Mouse (Mus musculus) lung, postnatal 36 days (tissue): ENCODE data around the gene Tex2.
A peak's percentile ranks its signal among the peaks of the same experiment; 100 is the strongest.
"Not testable (repeated sequence)": the region's sequence is repeated elsewhere in the genome, so short reads cannot be mapped to it uniquely, and the experiment has no call there.

ENCODE experiments used
- DNase-seq: peaks from one replicate; pipeline ENCODE4 v3.0.0; 2022; ENCODE audit warnings: mixed read lengths

Gene Tex2

DNA sequence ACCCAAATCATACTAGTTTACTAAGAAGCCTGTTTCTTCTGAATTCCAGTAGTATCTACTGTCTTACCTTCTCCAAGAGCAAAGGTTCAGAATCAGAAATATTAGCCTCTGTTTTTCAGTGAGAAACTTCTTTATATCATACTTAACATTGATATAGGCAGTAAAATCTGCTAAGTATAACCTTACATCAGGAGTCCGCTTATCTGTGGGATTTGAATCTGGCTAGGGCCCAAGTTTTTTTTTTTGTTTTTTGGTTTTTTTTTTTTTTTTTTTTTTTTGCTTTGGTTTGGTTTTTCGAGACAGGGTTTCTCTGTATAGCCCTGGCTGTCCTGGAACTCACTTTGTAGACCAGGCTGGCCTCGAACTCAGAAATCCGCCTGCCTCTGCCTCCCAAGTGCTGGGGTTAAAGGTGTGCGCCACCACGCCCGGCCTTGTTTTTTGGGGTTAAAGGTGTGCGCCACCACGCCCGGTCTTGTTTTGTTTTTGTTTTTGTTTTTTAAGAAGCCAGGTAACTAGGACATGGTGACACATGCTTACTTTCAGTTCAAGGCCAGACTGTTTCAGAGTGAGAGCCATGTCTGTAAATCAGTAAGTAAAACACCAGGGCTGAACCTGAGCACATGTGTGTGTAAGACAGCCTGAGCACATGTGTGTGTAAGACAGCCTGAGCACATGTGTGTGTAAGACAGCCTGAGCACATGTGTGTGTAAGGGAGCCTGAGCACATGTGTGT is 35.4 kb downstream of the Tex2 start:
- not testable (repeated sequence) for DNase-seq

GRCm38 (mm10) chr11:106574456-106574855 is 38.8 kb downstream of the Tex2 start:
- no peak for DNase-seq

DNA sequence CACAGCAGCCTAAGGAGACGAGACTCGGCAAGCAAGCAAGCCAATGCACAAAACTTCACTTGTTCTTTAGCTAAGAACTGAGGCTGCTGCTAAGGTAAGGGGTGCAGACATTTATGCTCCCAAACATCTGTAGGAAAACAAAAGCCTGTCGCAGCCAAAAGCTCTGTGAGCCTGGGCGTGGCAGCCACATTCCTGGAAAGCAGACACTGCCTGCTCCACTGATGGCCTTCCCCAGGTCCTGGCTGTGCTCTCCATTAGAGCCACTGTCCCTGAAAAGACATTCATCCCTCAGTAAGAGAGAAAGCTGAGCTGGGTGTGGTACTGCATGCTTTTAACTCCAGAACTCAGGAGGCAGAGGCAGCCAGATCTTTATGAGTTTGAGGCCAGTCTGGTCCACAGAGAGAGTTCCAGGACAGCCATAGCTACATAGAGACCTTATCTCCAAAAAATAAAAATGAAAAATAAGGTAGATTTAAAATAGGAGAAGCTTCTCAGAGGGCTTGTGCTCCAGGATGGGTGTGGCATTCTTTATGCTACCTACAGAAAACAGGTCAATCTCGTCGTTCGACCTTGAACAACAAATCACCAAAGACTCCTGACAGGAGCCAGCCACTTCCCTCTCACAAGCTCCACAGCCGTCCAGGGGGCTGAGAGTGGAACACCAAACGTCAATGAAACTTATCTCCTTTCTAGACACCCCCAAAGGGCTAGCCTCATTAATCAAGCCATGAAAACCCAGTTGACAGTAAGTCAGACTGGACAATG is 39.6 kb downstream of the Tex2 start:
- DNase-seq: no peak

DNA sequence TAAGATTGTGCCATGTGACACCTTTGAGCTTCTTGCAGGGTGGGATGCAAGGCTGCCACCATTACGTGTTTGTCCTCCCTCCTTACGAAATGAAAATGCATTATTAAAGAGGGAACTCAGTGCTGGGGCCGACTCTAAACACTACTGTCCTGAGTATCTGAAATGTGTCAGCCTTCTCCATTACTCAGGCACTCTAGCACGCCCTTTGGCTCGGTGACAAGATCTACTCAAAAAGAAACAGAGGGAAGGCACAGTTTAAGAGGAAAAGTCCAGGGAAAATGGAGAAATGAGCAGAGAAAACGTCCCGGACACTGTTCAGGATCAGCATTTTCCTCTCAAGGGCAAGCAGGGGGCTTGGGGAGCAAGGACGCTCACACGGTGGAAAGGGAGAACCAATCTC is 40.3 kb downstream of the Tex2 start:
- DNase-seq: peak; percentile 72

GRCm38 (mm10) chr11:106572020-106572782 is 41.0 kb downstream of the Tex2 start:
- peak; percentile 37 for DNase-seq

DNA sequence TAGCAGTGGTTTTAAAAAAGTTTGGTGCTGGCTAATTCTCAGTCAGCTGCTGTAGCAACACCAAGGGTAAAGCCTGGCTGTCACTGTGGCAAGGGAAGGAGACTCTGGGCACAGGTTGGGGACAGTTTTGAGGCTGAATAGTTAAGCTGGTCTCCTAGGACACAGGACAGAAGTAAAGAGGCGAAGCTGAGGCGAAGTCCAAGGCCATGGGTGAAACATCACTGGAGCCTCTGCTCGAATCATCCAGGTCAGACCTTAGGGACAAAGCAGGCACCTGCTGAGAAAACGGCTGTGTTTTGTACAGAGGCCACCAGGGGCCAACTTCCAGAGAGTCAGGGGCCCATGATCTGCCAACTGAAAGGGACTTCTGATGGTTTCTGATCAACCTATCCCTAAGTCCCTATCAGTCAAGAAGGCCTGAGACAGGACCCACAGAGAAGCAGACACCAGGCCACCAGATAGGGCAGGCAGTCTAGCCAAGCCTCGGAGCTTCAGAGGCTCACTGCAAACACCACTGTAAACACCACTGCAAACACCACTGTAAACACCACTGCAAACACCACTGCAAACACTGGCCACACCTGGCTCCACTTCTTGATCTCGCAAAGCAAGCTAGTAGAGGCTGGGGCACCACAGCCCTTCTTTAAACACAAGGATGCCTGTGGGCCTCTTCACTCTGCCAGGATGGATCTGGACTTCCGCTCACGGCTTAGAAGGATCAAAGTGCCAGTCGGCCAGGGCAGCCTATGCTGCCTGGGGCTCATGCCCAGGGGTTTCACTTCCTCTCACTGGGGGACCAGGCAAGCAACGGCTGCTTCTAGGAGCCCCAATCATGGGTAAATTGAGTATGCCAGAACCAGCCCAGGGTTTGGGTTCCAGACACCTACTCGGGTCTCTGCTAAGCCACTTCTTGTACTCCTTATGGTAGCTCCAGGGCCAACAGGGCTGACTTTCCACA is 41.9 kb downstream of the Tex2 start:
- DNase-seq: no peak

DNA sequence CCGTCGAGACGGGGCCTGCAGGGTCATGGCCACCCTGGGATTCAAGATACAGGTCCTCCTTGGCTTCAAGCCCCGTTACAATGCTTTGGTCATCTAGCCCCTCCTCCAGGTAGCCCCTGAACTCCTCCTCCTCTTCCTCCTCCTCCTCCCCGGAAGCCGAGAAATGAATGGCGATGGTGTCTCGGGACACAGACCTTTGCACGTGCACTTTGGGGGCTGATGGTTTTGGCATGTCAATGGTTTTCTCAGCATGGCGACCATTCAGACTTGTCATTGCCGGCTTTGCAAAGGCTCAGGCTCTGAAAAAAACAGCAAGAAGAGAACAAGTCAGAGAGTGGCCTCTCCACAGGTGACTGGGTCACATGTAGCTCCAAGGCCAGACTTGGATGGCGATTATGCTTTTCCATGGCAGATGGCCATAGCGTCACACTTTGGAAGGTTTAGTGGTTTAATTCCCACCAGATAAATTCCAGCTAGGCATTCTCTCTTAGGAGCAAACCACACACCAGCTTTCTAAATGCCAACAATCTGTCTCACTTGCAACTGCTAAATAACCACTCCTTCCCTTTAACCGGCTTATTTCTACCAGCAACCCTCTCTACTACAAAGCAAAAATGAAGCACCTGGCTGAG is 44.8 kb downstream of the Tex2 start:
- no peak for DNase-seq

DNA sequence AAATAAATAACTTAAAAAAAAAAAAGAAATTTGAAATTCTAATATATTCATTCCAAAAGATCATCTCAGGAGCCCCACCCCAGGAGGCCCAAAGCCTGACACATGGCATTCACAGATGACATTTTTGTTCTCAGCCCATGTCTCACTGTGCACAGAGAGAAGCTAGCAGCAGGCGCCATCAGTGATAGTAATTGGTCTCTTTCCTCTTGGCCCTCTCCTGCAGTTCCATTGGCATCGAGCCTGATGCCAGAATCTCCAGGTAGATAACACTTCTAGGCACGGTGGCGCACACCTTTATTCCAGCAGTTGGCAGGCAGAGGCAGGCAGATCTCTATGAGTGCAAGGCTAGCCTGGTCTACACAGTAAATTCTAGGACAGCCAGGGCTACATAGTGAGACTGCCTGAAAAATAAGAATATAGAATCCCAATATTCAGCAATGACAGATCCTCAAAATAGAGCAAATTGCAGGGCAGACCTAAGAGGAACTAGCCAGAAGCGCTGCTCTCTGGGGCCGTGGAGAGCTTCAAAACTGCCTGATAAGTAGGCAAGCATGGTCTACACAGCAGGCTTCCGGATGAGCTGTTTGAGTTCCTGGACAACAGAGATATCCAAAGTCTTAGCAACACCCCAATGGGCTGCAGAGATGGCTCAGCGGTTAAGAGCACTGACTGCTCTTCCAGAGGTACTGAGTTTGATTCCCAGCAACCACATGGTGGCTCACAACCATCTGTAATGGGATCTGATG is 47.0 kb downstream of the Tex2 start:
- DNase-seq: no peak

DNA sequence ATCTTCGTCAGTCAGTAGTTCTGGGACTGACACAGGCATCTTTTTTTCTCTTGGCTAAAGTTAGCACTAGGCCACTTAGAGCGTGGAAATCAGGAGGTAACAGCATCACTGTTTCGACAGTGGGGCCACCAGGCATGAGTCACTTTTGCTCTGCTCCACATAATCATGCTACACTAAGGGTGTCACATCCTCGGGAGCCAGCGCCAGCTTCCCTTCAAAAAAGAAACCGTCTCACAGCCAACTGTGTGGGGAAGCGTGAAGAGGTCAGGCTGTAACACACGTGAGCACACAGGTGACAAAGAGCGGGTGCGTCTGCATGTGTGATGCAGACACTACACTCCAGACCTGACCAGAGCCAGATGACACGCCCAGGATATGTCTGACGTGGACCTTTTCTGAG is 49.0 kb downstream of the Tex2 start:
- DNase-seq: no peak

DNA sequence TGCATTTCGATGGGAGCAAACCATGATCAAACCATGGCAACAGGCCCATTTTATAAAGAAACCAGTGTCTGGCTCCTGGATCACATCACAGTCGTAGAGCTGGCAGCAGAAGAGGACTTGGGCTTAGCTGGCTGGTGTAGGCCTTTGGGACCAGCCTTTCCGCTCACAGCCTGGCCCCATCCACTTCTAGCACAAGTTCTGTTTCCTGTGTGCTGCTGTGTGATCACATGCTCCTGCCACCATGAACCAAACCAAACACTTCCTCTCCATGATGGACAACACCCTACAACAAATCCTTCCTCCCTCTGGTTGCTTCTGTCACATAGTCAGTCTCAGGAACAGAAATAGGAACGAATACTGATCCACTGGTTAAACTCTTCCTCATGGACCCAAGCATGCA is 50.5 kb downstream of the Tex2 start:
- DNase-seq: peak; percentile 46

DNA sequence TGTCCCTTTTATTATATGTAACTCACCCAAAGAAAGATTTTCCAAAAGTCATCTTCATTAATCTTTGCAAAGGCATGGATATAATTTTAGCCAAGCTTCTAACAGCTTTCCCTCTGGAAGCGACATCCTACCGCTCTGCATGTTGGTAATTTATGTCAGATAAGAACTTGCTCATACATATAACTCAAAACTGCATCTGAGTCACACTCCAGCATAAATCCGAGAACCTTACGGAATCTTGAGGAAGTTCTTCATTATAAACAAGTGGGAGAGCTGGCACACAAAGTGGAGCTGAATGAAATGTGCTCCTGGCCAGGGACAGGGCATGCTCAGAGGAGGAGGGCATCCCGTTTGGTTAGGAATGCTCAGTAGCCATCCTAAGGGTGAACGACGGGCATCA is 53.5 kb downstream of the Tex2 start:
- DNase-seq: no peak

GRCm38 (mm10) chr11:106558008-106558407 is 55.2 kb downstream of the Tex2 start:
- DNase-seq: no peak

DNA sequence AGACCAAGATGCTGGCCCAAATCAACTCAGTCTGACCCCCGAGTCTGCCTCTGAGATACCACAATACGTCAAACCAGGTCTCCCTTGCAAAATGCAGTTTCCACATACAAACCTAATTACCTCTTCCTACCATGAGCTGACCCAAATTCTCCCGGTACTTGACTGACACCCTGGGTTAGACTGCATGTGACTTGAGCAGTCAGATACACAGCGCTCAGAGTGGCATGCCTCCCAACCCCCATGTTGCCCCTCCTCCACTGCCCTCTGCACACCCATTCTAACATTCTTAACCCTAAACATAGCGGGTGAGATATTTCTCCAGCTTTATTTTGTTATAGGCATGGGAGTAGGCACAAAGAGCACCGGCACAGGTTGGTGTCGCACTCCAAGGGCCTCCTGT is 55.8 kb downstream of the Tex2 start:
- no peak for DNase-seq

DNA sequence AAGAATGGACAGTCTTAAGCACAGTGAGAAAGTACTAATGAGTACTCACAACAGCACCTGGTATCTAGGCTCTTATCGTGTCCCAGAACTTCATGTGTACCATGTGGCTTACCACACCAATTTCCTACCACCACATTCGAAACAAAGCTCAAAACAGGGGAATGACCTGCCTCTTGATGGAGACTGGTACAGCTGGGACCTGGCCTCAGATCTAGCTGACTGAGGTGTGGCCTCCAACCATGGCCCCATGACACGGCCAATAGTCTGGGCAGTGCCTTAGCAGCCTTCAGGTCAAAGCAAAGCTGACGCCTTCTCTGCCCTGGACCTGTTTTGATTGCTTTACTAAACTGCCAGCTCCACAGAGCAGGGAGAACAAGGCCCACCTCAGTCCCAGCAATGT is 56.5 kb downstream of the Tex2 start:
- DNase-seq: no peak

DNA sequence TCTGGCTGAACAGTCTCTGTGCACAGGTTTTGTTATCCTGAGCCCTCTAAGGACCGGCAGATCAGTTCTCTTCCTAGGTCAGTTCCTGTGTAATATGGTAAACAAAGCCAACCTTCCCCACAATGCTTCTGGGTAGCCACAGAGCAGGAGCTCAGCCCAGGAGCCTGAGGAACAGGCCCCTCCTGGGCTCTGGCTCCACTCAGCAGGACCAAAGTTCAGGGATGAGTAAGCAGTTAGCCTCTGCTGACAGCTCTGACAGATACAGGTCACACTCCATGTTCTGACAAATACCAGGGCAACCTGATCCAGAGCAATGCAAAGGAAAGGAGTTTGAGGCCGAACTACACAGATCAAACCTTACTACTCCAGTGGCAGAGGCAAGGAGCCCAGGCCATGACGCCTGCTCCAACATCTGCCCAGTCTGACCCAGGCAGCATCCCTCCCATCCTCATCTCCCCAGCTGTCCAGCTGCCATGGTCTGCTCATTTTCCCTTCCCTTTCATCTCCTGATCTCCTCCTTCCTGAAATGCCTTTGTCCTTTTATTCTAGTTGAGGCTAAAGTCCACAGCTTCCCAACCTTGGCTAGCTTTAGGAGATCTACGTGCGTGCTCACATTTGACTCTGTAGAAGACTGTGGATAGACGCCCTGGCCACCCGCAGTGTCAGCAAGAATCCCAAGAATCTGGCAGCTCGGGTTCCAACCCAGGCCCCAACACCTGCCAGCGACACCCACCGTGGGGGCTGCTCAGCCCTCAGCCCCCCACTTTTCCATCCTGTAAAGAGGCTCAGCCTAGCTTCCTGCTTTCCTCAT is 57.2 kb downstream of the Tex2 start:
- DNase-seq: no peak

- no peak for DNase-seq
These were observed 62.8 kb downstream of the Tex2 start for GRCm38 (mm10) chr11:106550398-106550797.

DNA sequence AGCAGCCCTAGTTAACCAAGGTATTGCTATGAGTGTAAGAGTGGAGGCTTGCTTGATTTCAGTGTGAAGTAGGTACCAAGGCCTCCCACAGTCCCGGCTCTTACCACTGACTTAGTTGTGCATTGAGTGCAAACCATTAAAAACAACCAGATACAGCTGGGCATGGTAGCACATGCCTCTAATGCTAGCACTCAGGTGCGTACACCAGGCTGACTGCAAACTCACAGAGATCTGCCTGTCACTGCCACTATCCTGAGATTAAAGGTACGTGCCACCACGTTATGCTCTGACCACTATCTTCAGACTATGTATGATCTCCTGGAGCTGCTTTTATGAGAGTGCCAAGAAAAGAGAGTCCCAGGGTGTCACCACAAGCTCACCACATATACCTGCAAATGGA is 67.1 kb downstream of the Tex2 start:
- no peak for DNase-seq

- DNase-seq: peak; percentile 31
These were observed 68.3 kb downstream of the Tex2 start for GRCm38 (mm10) chr11:106544916-106545315.

- DNase-seq: no peak
These were observed 69.1 kb downstream of the Tex2 start for GRCm38 (mm10) chr11:106544133-106544532.

DNA sequence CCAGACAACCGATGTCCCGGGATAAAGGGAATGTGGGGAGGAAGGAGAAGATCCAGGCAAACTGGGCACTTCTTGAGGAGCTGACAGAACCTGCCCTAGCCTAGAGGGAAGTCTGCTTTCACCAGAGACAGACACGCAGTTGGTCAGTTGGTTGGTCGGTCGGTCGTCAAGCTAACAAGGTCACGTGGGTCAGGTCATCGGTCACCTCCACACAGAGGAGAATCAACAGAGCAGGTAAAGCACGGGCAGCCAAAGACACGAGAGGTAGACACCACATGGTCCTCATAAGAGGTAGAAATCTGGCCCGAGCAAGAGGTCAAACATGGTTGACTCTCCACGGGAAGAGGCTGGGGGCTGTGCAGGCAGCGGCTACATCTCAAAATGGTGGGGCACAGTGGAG is 70.2 kb downstream of the Tex2 start:
- no peak for DNase-seq
